Mouse (Mus musculus): ENCODE results near the gene Msl2. TPM values are rescaled to one million over a fixed set of nuclear protein-coding genes. Genes with fewer than 3 reads are reported as not detected.

Gene Msl2
- polyA plus RNA-seq, 1 experiment from 2014 or later: 3.9 TPM

- H3K4me1 ChIP-seq (replicated peaks; ENCODE audit: control insufficient read depth, insufficient read depth, low read length): peaks cover 7% of the 10 kb centered on the region
- no peak for ATAC-seq (ENCODE audit: low read depth)
- peaks cover 17% of the 10 kb centered on the region for H3K36me3 ChIP-seq (ENCODE audit: control insufficient read depth, insufficient read depth, low read length)
- no peak overlapping the region for H3K4me3 ChIP-seq (ENCODE audit: low read length)
- no peaks in the 10 kb centered on the region for H3K27me3 ChIP-seq (ENCODE audit: control insufficient read depth, insufficient read depth, low read depth, low read length)
- H3K9ac ChIP-seq (ENCODE audit: low read length): no peak overlapping the region
- WGBS: 82% methylated on average over 11 of the region's 11 CpGs
- H3K4me2 ChIP-seq (ENCODE audit: low read depth, low read length): no peak overlapping the region
- H3K27ac ChIP-seq (ENCODE audit: low read length): no peak overlapping the region
- no peaks in the 10 kb centered on the region for H3K9me3 ChIP-seq (ENCODE audit: control insufficient read depth, low read length)
Measured at GRCm38 (mm10) chr9:101104931-101105330, 31.0 kb downstream of the Msl2 start.

GRCm38 (mm10) chr9:101105735-101106134 lies 31.8 kb downstream of the Msl2 start:
- Histone ChIP-seq H3K4me3 (ENCODE audit: low read length) (no peak overlapping the region), H3K36me3 (ENCODE audit: control insufficient read depth, insufficient read depth, low read length) (peaks cover 15% of the 10 kb centered on the region), H3K4me1 (replicated peaks; ENCODE audit: control insufficient read depth, insufficient read depth, low read length) (peaks cover 9% of the 10 kb centered on the region), H3K27ac (ENCODE audit: low read length) (no peak overlapping the region), H3K9me3 (ENCODE audit: control insufficient read depth, low read length) (no peaks in the 10 kb centered on the region), H3K27me3 (ENCODE audit: control insufficient read depth, insufficient read depth, low read depth, low read length) (no peaks in the 10 kb centered on the region), H3K9ac (ENCODE audit: low read length) (no peak overlapping the region), H3K4me2 (ENCODE audit: low read depth, low read length) (no peak overlapping the region)
- WGBS: 87% methylated on average over 6 of the region's 6 CpGs
- no peak for ATAC-seq (ENCODE audit: low read depth)

- Histone ChIP-seq H3K4me3 (ENCODE audit: low read length) (no peak overlapping the region), H3K27me3 (ENCODE audit: control insufficient read depth, insufficient read depth, low read depth, low read length) (no peaks in the 10 kb centered on the region), H3K27ac (ENCODE audit: low read length) (no peak overlapping the region), H3K9me3 (ENCODE audit: control insufficient read depth, low read length) (no peaks in the 10 kb centered on the region), H3K9ac (ENCODE audit: low read length) (no peak overlapping the region), H3K4me1 (replicated peaks; ENCODE audit: control insufficient read depth, insufficient read depth, low read length) (peaks cover 6% of the 10 kb centered on the region), H3K4me2 (ENCODE audit: low read depth, low read length) (no peak overlapping the region), H3K36me3 (ENCODE audit: control insufficient read depth, insufficient read depth, low read length) (peaks cover 3% of the 10 kb centered on the region)
- 70% methylated on average over 3 of the region's 3 CpGs for WGBS
- no peak for ATAC-seq (ENCODE audit: low read depth)
Measured at GRCm38 (mm10) chr9:101107386-101107785, 33.5 kb downstream of the Msl2 start.

- no peaks in the 10 kb centered on the region for H3K9me3 ChIP-seq (ENCODE audit: control insufficient read depth, low read length)
- H3K4me3 ChIP-seq (ENCODE audit: low read length): no peak overlapping the region
- ATAC-seq (ENCODE audit: low read depth): peak; percentile 90
- H3K36me3 ChIP-seq (ENCODE audit: control insufficient read depth, insufficient read depth, low read length): peaks cover under 1% of the 10 kb centered on the region
- H3K27ac ChIP-seq (ENCODE audit: low read length): 0 out of 2 replicates have a peak overlapping the region, but pooled peaks have one; percentile 40
- no peak overlapping the region for H3K9ac ChIP-seq (ENCODE audit: low read length)
- peaks cover 6% of the 10 kb centered on the region for H3K4me1 ChIP-seq (replicated peaks; ENCODE audit: control insufficient read depth, insufficient read depth, low read length)
- 4% methylated on average over 3 of the region's 3 CpGs for WGBS
- no peaks in the 10 kb centered on the region for H3K27me3 ChIP-seq (ENCODE audit: control insufficient read depth, insufficient read depth, low read depth, low read length)
- no peak overlapping the region for H3K4me2 ChIP-seq (ENCODE audit: low read depth, low read length)
Measured at GRCm38 (mm10) chr9:101110013-101110412, 36.1 kb downstream of the Msl2 start.

- Histone ChIP-seq H3K4me1 (replicated peaks; ENCODE audit: control insufficient read depth, insufficient read depth, low read length) (peaks cover 6% of the 10 kb centered on the region), H3K4me2 (ENCODE audit: low read depth, low read length) (no peak overlapping the region), H3K27ac (ENCODE audit: low read length) (no peak overlapping the region), H3K36me3 (ENCODE audit: control insufficient read depth, insufficient read depth, low read length) (no peaks in the 10 kb centered on the region), H3K4me3 (ENCODE audit: low read length) (no peak overlapping the region), H3K9ac (ENCODE audit: low read length) (no peak overlapping the region), H3K27me3 (ENCODE audit: control insufficient read depth, insufficient read depth, low read depth, low read length) (no peaks in the 10 kb centered on the region), H3K9me3 (ENCODE audit: control insufficient read depth, low read length) (no peaks in the 10 kb centered on the region)
- 64% methylated on average over 4 of the region's 4 CpGs for WGBS
- peak; percentile 44; the same call in 1 of the 2 replicates for ATAC-seq (ENCODE audit: low read depth)
Measured at GRCm38 (mm10) chr9:101113317-101113716, 39.4 kb downstream of the Msl2 start.

- Histone ChIP-seq H3K4me2 (ENCODE audit: low read depth, low read length) (no peak overlapping the region), H3K9me3 (ENCODE audit: control insufficient read depth, low read length) (no peaks in the 10 kb centered on the region), H3K27me3 (ENCODE audit: control insufficient read depth, insufficient read depth, low read depth, low read length) (no peaks in the 10 kb centered on the region), H3K9ac (ENCODE audit: low read length) (no peak overlapping the region), H3K27ac (ENCODE audit: low read length) (no peak overlapping the region), H3K4me1 (replicated peaks; ENCODE audit: control insufficient read depth, insufficient read depth, low read length) (peaks cover 6% of the 10 kb centered on the region), H3K36me3 (ENCODE audit: control insufficient read depth, insufficient read depth, low read length) (no peaks in the 10 kb centered on the region), H3K4me3 (ENCODE audit: low read length) (no peak overlapping the region)
- ATAC-seq (ENCODE audit: low read depth): no peak
- 77% methylated on average over 8 of the region's 8 CpGs for WGBS
Measured at GRCm38 (mm10) chr9:101114182-101114884, 40.4 kb downstream of the Msl2 start.

GRCm38 (mm10) chr9:101143635-101144034 lies 69.7 kb downstream of the Msl2 start:
- H3K4me2 ChIP-seq (ENCODE audit: low read depth, low read length): no peak overlapping the region
- WGBS: 93% methylated on average over 4 of the region's 4 CpGs
- H3K27ac ChIP-seq (ENCODE audit: low read length): no peak overlapping the region
- H3K4me1 ChIP-seq (replicated peaks; ENCODE audit: control insufficient read depth, insufficient read depth, low read length): no peaks in the 10 kb centered on the region
- peaks cover 2% of the 10 kb centered on the region; the same call in 1 of the 2 replicates for H3K36me3 ChIP-seq (ENCODE audit: control insufficient read depth, insufficient read depth, low read length)
- no peak overlapping the region for H3K4me3 ChIP-seq (ENCODE audit: low read length)
- H3K9ac ChIP-seq (ENCODE audit: low read length): no peak overlapping the region
- ATAC-seq (ENCODE audit: low read depth): no peak
- H3K27me3 ChIP-seq (ENCODE audit: control insufficient read depth, insufficient read depth, low read depth, low read length): no peaks in the 10 kb centered on the region
- no peaks in the 10 kb centered on the region for H3K9me3 ChIP-seq (ENCODE audit: control insufficient read depth, low read length)

- 64% methylated on average over 5 of the region's 5 CpGs for WGBS
- Histone ChIP-seq H3K27me3 (ENCODE audit: control insufficient read depth, insufficient read depth, low read depth, low read length) (no peaks in the 10 kb centered on the region), H3K4me1 (replicated peaks; ENCODE audit: control insufficient read depth, insufficient read depth, low read length) (no peaks in the 10 kb centered on the region), H3K9ac (ENCODE audit: low read length) (no peak overlapping the region), H3K4me3 (ENCODE audit: low read length) (no peak overlapping the region), H3K27ac (ENCODE audit: low read length) (no peak overlapping the region), H3K9me3 (ENCODE audit: control insufficient read depth, low read length) (no peaks in the 10 kb centered on the region), H3K4me2 (ENCODE audit: low read depth, low read length) (no peak overlapping the region), H3K36me3 (ENCODE audit: control insufficient read depth, insufficient read depth, low read length) (no peaks in the 10 kb centered on the region; the same call in 1 of the 2 replicates)
- no peak for ATAC-seq (ENCODE audit: low read depth)
Measured at GRCm38 (mm10) chr9:101152872-101153271, 79.0 kb downstream of the Msl2 start.
